Mouse (Mus musculus): ENCODE results near the gene Zfp606. TPM values are rescaled to one million over a fixed set of nuclear protein-coding genes. Genes with fewer than 3 reads are reported as not detected.

The Zfp606 gene
- polyA plus RNA-seq (2015; fragmentation: Nextera tagmentation; extraction: Ambion mirVana) = 14.4 and 14.5 TPM in 2 replicates

GRCm38 (mm10) chr7:12478158-12479008, at the start of gene Zfp606:
Gene Zfp606, plus strand, starts transcription at chr7:12478293.

DNA sequence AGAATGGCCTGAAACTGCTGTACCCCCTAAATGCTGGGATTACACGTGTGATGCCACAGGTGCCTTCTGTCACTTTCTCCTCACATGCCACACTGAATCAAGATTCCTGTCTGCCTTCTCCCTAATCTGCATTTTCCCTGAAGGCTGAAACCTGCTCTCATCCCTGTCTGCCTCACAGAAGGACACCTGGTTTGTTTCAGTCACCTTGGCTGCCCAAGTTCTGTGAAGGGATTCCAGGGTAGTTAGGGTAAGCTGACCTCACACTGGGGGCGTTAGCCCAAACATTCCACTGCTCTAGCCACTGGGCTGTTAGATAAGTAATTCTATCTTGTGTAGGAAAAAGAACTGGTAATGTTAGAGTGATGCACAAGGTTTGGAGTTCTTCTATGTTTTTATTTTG, 34.1 kb downstream of the Zfp606 start, which contains the start of gene 2900092C05Rik:
Gene 2900092C05Rik (plus strand): TSS at position 301 of the 400 bp plus-strand sequence.

Other genes with a start within 250 kb of the Zfp606 start
- not detected in 2 replicates for gene Vmn1r81, start 210.0 kb upstream of the Zfp606 start, polyA plus RNA-seq (2015; fragmentation: Nextera tagmentation; extraction: Ambion mirVana)
- not detected in 2 replicates for gene Vmn1r82, start 177.9 kb upstream of the Zfp606 start, polyA plus RNA-seq (2015; fragmentation: Nextera tagmentation; extraction: Ambion mirVana)
- not detected in 2 replicates for gene Vmn1r83, start 148.8 kb upstream of the Zfp606 start, polyA plus RNA-seq (2015; fragmentation: Nextera tagmentation; extraction: Ambion mirVana)
- not detected in 2 replicates for gene Vmn1r84, start 109.0 kb upstream of the Zfp606 start, polyA plus RNA-seq (2015; fragmentation: Nextera tagmentation; extraction: Ambion mirVana)
- gene Zfp551, start 55.5 kb upstream of the Zfp606 start, polyA plus RNA-seq (2015; fragmentation: Nextera tagmentation; extraction: Ambion mirVana) = 4.2 and 5.2 TPM in 2 replicates
- gene 2900092C05Rik, start 34.2 kb downstream of the Zfp606 start, polyA plus RNA-seq (2015; fragmentation: Nextera tagmentation; extraction: Ambion mirVana) = not detected in 2 replicates
- gene Vmn2r53, start 130.5 kb downstream of the Zfp606 start, polyA plus RNA-seq (2015; fragmentation: Nextera tagmentation; extraction: Ambion mirVana) = 0.01 TPM in 1 of 2 replicates, not detected in the other
- gene Vmn2r54, start 162.0 kb downstream of the Zfp606 start, polyA plus RNA-seq (2015; fragmentation: Nextera tagmentation; extraction: Ambion mirVana) = not detected in 2 replicates
- not detected in 2 replicates for gene Vmn2r55, start 206.7 kb downstream of the Zfp606 start, polyA plus RNA-seq (2015; fragmentation: Nextera tagmentation; extraction: Ambion mirVana)

Data from adrenal gland, postnatal 0 days (tissue).